In genomic region chr3:155682921-155683813, GRCm38 (mm10) we compare ENCODE assay signal across 14 mouse cellular contexts.
A peak's percentile ranks its signal among the peaks of the same experiment; 100 is the strongest.
DNase-seq lines count a peak whose midpoint lies in the region; ATAC-seq and TF ChIP-seq lines count a peak whose summit lies in the region.
"Had no signal": no experiment of that assay in that cellular context is flagged by ENCODE, and none has a peak within 500 bp of the region (broad histone marks: within the 10 kb centered on the region; RNA-seq: fewer than 3 reads in every experiment).

No protein-coding gene starts in this region.

- WGBS in kidney, adult 2 months = 30% methylated on average over 8 of the region's 8 CpGs
- 37% methylated on average over 8 of the region's 8 CpGs for WGBS in hindbrain, postnatal 0 days
- WGBS in midbrain, embryonic 14.5 days = 37% methylated on average over 8 of the region's 8 CpGs
- 70% methylated on average over 8 of the region's 8 CpGs for WGBS in heart, embryonic 10.5 days

- no peak overlapping the region for H3K9ac ChIP-seq in hindbrain, postnatal 0 days (replicated peaks; ENCODE audit: low read length)
- H3K9ac ChIP-seq in midbrain, embryonic 14.5 days (replicated peaks; ENCODE audit: low read length) = no peak overlapping the region

- no peak overlapping the region for H3K4me3 ChIP-seq in kidney, adult 2 months (ENCODE audit: insufficient read depth, low read depth, low read length)
- no peak overlapping the region for H3K4me3 ChIP-seq in hindbrain, postnatal 0 days (ENCODE audit: low read length)
- no peak overlapping the region for H3K4me3 ChIP-seq in midbrain, embryonic 14.5 days (replicated peaks; ENCODE audit: low read depth, low read length)
- H3K4me3 ChIP-seq in heart, embryonic 10.5 days = no peak overlapping the region

- H3K4me2 ChIP-seq in hindbrain, postnatal 0 days (ENCODE audit: low read depth, low read length) = no peak overlapping the region
- H3K4me2 ChIP-seq in midbrain, embryonic 14.5 days (ENCODE audit: low read length) = no peak overlapping the region

- TF ChIP-seq CTCF in kidney, adult 2 months (conservative IDR thresholded peaks at IDR 0.05; ENCODE audit: insufficient read depth, insufficient read length, low read depth, low read length) = no peak
- TF ChIP-seq CTCF in hindbrain, postnatal 0 days (IDR thresholded peaks at IDR 0.05; ENCODE audit: low read depth) = no peak

- H3K27ac ChIP-seq in kidney, adult 2 months (ENCODE audit: insufficient read depth, low read depth, low read length) = no peak overlapping the region
- H3K27ac ChIP-seq in hindbrain, postnatal 0 days = no peak overlapping the region
- no peak overlapping the region for H3K27ac ChIP-seq in midbrain, embryonic 14.5 days (replicated peaks; ENCODE audit: low read depth, low read length)
- no peak overlapping the region for H3K27ac ChIP-seq in heart, embryonic 10.5 days

- H3K4me1 ChIP-seq in kidney, adult 2 months (ENCODE audit: control insufficient read depth, insufficient read depth, low read length) = no peaks in the 10 kb centered on the region
- H3K4me1 ChIP-seq in hindbrain, postnatal 0 days (ENCODE audit: insufficient read depth, low read length) = no peaks in the 10 kb centered on the region
- no peaks in the 10 kb centered on the region for H3K4me1 ChIP-seq in midbrain, embryonic 14.5 days (ENCODE audit: control insufficient read depth, insufficient read depth, low read length)
- H3K4me1 ChIP-seq in heart, embryonic 10.5 days = no peaks in the 10 kb centered on the region

- ATAC-seq in hindbrain, postnatal 0 days = no peak
- no peak for ATAC-seq in midbrain, embryonic 14.5 days (ENCODE audit: low FRiP score, low TSS enrichment)

- peak; percentile 4 for DNase-seq in kidney, adult 2 months
- no peak for DNase-seq in kidney, adult 18-20 months
- DNase-seq in embryo, embryonic 10.5 days (ENCODE audit: low spot score) = peak; percentile 17
- peak; percentile 3 for DNase-seq in hindbrain, postnatal 0 days (ENCODE audit: low spot score)
- DNase-seq in midbrain, embryonic 14.5 days = peak; percentile 37
- DNase-seq in heart, embryonic 10.5 days (ENCODE audit: low spot score) = no peak
- no peak for DNase-seq in spleen, adult 12 weeks (ENCODE audit: low spot score)
- no peak for DNase-seq in frontal cortex, postnatal 36 days (ENCODE audit: low spot score in 2 of 2)
- DNase-seq: adrenal gland, postnatal 36 days; cerebellum, adult 11-12 months; heart, postnatal 4 days; liver; lung, postnatal 14 days; thymus, postnatal 14 days had no signal

- H3K9me3 ChIP-seq in hindbrain, postnatal 0 days (ENCODE audit: low read length) = no peaks in the 10 kb centered on the region
- no peaks in the 10 kb centered on the region for H3K9me3 ChIP-seq in midbrain, embryonic 14.5 days (ENCODE audit: control insufficient read depth, low read length)
- no peaks in the 10 kb centered on the region for H3K9me3 ChIP-seq in heart, embryonic 10.5 days

- TF ChIP-seq POLR2A in kidney, adult 2 months (IDR thresholded peaks at IDR 0.05; ENCODE audit: low read depth, low read length) = no peak

- no peaks in the 10 kb centered on the region for H3K27me3 ChIP-seq in kidney, adult 2 months (replicated peaks; ENCODE audit: control insufficient read depth, insufficient read depth, low read length)
- no peaks in the 10 kb centered on the region for H3K27me3 ChIP-seq in hindbrain, postnatal 0 days (ENCODE audit: insufficient read depth, low read length)
- no peaks in the 10 kb centered on the region for H3K27me3 ChIP-seq in midbrain, embryonic 14.5 days (ENCODE audit: control insufficient read depth, insufficient read depth, low read length)
- no peaks in the 10 kb centered on the region for H3K27me3 ChIP-seq in heart, embryonic 10.5 days (ENCODE audit: insufficient read depth, poor library complexity, severe bottlenecking)

- no peaks in the 10 kb centered on the region for H3K36me3 ChIP-seq in kidney, adult 2 months (ENCODE audit: control insufficient read depth, insufficient read depth, low read length)
- no peaks in the 10 kb centered on the region for H3K36me3 ChIP-seq in hindbrain, postnatal 0 days (ENCODE audit: insufficient read depth, low read length)
- H3K36me3 ChIP-seq in midbrain, embryonic 14.5 days (ENCODE audit: control insufficient read depth, insufficient read depth, low read length) = no peaks in the 10 kb centered on the region
- H3K36me3 ChIP-seq in heart, embryonic 10.5 days = no peaks in the 10 kb centered on the region

Comparison
In these comparisons a context has a peak if more than half of its experiments do, and no peak if none do; other contexts are left out.
1. DNase-seq: peak in kidney, adult 2 months (single experiment), embryo, embryonic 10.5 days (single experiment), hindbrain, postnatal 0 days (single experiment) and midbrain, embryonic 14.5 days (single experiment); none in kidney, adult 18-20 months (single experiment), heart, embryonic 10.5 days (single experiment), spleen, adult 12 weeks (single experiment) and frontal cortex, postnatal 36 days (0 of 2).